Mouse (Mus musculus) frontal cortex, postnatal 36 days (tissue): Measurements from ENCODE around the gene Camta1.

Experiments
- DNase-seq, 2 experiments: peaks; one replicate each; pipeline ENCODE4 v3.0.0; 2022; ENCODE audit warnings: low spot score in 2 of 2

Camta1 gene

DNA sequence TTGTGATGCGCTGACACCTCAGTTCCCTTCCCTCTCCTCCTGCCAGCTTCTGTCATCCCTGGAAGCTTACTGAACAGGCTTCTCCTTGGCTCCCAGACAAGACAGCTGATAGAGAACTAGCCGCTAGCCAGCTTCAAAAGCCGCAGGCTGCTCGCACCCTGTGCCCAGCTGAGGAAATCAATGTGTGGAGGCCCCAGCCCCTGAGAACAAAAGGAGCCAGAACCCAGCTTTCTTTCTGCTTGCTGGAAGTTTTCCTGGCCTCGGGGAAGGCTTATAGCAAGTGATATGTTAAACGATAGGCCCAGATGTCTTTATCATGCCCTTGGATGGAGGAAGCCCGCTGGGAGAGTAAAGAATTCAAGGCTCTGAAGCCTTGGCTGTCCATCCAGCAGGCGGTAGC lies 411.7 kb downstream of the Camta1 start:
- no peak for DNase-seq

DNA sequence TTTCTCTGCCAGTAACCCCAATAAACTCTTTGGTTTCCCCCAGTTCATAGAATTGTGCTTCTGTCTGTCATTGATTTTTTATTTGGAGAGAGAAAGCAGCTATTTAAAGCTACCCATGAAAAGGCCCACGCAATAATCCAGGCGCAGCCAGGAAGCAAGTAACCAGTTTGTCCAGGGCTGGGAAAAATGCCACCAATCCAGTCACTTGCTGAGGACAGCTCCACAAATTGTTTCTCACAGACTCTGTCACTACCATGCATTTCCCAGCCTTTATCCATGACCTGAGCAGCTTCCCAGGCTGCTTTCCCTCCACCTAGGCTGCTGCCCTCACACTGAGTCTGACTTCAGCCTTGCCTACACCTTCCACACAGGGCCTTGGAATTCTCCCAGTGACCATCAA lies 413.3 kb downstream of the Camta1 start:
- peak in 1 of 2 experiments; percentile 59 for DNase-seq

DNA sequence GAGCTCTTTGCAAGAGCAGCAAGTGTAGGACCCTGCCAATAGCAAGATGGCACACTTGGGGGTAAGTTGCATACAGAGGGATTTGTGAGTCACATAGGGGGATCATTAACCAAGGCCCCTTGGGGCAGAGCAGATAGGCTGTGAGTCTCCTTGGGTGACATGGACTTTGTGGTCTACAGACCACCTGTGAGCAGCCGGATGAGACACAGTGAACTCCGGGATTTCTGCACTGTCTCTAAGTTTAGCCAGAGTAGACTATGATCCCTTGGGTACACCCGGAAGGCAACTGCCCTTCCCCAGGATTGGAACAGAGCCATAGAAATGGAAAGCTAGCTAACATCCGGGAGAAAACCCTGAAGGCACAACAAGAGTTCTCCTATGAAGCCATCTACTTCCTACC lies 417.0 kb downstream of the Camta1 start:
- no peak for DNase-seq

DNA sequence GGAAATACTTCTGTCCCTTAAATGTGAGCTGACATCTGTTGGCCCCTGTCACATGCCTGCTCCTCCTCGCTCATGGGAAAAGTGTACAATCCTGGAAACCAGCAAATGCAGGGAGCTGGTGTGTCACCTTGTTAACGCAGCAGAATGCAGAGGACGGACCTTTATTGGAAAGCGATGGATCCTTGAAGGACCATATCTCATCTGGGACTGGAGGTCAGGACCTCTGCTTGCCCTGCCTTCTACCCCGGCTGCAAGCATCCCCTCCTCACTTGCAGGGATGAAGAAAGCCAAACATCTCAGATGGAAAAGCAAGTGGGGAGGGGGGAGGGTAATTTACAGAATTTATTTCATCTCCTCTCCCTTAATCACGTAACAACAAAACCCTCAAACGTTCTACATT lies 423.1 kb downstream of the Camta1 start:
- no peak for DNase-seq

DNA sequence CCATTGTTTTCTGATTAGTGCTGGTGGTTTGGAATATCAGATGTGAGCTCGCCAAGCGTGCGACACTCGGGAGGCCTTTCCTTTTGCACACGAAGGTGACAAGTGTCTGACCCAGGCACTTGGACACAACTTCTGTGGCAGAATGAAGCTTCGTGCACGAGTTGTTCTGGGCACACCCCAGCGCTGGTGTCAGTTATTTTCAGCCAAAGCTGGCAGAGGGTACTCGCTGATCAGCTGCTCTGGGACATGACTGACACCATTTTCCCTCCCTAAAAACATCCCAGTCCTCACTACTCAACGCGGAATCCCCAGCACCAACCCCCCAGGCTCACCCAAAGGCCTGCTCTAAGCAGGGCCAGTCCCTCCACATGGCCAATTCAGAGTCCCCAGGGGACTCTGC lies 423.8 kb downstream of the Camta1 start:
- DNase-seq = no peak

DNA sequence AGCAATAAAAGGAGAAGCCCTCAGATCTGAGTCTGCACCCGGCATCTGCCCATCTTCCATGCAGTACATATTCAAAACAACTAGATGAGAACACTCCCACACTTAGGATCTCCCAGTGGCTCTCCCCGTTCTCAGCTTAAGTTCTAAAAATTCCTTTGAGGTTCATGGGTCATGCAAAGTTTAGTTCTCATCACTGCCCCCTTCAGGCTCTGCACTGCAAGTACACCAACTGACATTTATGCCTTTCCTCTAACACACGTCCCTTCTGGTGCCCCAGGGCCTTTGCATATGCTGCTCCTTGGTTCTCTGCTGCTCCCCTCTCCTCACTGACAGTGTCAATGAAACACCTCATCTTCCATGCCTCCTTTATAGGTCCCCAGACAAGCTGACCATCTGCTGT lies 436.5 kb downstream of the Camta1 start:
- no peak for DNase-seq

DNA sequence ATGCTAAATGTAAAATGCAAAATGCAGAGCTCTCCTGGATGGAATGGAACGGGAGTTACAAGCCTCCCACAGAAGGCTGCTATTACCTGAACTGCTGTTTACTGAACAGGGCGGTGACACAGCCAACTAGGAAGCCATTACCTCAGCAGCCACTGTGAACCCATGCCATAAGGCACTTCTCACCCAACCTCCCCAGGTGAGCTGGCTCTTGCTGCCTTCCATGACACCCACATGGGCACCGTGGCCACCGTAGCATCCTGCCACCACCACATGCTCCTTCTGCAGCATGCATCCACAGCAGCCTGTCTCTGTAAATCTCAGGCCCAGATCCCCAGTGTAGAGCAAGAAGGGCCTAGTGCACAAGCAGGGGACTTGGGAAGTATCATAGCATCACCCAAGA lies 438.8 kb downstream of the Camta1 start:
- DNase-seq = no peak

DNA sequence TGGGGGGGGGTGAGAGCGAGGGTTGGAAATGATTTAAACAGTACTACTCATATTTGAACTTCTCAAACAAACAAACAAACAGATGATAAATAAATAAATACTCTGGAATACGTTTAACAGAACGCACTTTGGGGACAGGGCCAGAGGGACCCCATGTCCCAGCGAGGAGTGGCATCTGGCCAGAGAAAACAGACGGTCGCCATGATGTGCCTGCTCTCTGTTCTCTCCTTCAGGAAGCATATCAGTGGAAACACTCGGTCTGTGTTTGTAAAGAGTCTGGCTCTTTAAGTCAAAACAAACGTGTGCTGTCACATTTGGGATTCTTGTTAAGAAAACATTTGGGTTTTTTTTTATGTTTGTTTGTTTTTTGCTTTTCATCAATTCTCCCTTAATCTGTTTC lies 439.3 kb downstream of the Camta1 start:
- DNase-seq = no peak

DNA sequence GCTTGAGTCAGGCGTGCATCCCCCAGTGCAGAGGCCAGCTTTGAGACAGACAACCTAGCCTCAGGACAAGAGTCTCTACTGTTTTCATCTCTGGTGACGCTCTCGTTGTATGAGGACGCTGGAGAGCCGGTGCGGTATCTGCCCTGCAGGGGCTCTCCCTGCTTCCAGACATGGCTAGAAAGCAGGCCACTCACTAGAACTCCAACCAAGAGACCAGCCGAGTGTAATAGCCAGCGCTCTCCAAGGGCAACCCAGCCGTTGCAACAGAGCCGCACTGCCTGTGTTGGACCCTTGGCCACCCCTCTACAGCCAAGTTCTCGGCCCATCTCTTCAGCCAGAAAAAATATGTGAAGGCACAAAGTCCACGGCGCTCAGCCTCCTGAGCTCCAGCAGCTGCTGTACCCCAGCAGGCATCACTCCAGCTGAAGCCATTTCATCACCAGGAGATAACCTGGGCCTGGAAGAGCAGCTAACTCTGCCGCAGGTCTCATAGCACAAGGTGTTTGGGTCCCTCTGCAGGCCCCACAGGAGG lies 443.3 kb downstream of the Camta1 start:
- no peak for DNase-seq

DNA sequence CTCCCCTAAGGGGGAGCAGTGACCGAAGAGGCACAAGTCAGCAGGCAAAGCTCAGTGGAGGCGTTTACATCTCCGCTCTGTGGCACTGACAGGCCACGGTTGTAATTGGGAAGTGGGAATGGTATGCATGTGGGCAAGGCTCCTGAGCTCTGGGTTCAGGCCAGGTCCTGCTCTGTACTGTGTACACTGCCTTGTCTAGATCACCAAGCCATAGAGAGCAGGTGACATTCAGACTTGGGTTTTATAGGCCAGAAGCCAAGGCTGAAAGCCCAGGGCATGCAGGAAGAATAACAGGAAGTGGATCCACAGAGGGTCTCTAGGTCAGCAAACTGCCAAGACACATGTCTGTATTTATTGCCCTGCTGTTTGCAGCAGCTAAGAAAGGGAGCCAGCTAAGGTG lies 445.9 kb downstream of the Camta1 start:
- DNase-seq = no peak

DNA sequence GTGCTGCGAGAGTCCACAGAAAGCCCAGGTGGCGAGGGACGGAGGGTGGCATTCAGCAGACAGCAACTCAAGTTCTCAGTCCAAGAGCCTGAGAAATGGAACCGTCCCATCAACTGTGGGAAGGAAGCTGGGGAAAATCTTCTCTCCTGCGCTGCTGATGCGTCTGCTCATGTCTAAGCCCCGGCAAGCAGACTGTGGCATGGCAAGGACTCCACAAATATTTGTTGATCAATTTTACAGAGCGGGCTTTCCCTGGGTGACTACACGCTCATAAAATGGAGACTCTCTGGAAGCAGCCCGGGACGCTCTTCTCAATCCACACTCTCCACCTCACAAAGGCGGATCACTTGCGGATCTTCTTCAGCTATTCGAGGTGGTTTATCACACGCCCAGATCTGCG lies 446.3 kb downstream of the Camta1 start:
- DNase-seq = no peak

DNA sequence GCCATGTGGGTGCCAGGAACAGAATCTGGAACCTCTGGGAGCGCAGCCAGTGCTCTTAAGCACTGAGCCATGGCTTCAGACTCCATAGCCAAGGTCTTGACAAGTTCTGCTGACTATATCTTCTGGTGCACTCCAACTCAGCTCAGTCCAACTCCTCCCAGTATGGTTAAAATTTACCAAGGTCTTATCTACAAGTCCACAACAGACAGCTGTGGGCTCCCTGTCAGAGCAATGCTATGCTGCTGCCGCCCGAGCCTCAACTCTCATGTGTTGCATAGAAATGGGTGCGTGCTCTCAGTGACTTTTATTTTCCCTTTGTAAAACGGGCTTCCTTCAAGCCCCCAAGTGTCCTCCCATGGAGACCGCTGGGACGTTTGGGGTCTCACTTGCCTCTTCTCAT lies 446.7 kb downstream of the Camta1 start:
- DNase-seq = no peak

DNA sequence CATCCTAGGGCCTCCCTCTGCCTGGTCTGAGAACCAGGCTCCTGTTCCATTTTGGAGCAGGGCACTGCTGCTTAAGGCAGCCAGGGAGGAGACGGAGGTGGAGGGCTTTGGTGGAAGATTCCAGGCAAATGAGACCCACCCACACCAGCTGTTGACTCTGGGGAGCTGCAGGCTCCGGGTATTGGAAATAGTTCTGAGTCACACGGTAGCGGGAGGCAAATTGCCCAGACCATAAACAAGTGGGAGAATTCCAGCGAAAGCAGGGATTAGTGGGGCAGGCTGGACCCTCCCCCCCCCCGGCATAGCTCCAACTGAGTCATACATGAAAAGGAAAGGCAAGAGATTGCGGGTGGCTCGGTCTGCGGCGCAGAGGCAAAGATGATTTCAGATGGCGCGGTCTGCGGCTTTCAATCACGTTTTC lies 450.0 kb downstream of the Camta1 start:
- DNase-seq = peak; percentile 82 to 87

DNA sequence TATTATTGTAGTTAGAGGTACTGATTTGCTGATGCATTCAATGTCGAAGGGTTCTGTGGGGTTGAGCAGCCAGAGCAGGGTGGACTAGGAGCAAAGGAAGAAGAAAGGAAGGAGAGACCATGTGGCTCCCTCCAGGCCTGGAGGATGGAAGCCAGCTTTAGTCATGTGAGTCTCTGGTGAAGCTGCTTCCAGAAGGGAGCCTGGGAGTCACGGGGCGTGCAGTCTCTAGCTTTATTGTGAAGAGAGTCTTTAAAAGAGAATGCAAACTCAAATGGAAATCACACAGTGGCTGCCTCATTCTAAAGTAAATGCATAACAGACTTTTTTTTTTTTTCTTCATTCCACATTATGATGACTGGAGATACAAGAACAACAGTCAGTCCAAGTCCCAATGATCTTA lies 450.7 kb downstream of the Camta1 start:
- DNase-seq = peak in 1 of 2 experiments; percentile 41

DNA sequence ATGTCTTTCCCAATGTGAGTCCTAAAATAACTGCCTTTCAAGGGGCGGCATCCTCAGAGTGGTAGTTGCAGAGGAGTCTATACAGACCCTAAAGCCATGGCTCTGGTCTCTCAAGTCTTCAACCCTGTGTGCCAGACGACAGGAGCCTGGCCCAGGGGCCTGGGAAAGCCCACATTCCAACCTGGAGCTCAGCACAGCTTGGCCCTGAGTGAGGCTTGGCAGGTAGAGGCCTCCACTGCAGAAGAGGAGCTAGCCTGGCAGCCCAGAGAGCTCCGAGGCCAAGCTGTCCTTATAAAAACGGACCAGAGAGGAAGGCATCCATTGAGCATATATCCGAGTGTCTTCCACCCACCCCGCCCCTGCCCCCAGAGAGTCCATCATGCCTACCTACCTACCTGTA lies 452.4 kb downstream of the Camta1 start:
- no peak for DNase-seq

DNA sequence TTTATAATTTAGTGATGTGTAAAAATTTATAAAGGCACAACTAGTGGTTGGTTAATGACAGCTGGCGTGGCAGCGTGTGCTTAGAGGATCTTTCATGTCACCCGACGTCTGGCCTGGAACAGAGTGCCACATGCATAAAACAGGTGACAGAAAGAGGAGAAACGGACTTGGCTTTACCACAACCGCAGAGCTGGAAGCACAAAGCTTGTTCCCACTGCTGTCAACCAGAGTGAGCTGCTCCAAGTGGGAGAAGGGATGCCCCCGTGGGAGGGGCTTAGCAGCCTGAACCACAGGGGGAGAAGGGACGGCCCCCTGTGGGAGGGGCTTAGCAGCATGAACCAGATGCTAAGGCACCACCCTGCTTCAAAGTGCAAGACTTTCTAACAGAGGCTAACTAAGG lies 452.9 kb downstream of the Camta1 start:
- DNase-seq = no peak

DNA sequence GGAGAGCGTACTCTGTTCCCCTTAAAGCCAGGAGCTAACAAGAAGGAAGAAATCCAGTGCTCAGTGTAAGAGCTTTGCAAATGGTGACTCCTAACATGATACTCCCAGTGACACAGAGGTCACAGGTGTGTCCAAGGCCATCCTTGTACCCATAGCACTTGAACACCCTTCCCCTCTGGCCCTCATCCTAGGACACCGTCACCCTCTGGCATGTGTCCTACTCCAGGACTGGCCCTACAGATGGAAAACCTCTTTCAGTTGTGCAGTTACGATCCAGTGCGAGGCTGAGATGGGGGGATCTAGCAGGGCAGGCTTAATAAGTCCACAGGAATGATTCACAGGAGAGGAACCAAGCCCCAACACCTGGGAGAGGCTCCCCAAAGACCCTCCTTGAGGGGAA lies 453.4 kb downstream of the Camta1 start:
- no peak for DNase-seq

DNA sequence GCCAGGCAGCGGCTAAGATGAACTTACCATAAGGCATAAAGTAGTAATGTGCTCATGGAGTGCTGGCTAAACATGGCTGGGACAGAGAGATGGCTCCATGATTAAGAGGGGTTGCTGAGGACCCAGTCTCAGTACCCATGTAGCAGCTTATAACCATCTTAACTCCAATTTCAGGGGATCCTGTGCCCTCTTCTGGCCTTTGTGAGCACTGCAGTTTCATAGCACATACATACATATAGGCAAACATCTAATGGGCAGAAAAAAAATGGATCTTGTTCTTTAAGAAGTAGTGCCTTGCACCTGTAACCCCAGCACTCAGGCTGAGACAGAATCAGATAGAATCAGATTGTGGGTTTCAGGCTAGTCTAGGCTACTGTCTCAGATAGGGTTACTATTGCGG lies 454.5 kb downstream of the Camta1 start:
- DNase-seq = no peak

DNA sequence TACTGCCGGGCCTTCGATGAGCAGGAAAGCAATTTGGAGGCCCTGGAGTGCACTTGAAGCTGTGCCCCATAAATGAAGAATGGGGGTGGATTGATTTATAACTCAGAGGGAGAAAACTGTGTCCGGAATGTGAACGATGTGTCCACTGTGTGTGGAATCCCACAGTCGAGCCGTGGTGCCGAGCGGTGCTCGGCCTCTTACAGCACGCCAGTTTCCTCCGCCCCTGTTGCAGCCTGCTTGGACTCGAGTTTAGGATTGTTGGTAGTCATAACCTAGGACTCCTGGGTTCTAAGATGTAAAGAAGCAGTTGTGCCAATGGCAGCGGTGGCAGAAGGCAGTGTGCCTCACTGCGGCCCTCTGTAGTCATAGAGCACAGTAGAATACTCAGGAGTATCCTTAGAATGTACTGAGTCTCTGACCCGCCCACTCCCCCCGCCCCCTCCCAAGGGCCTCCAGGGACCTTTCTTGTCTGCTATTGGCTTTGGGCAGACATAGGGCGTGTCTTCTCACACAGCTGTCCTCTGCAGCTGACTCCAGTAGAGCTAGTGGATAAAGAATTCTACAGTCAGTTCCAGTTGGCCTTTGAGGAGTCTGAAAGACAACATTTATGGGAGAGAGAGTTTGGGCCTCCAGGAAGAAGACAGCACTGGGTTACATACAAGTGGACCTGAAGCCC lies 457.0 kb downstream of the Camta1 start:
- DNase-seq = no peak

DNA sequence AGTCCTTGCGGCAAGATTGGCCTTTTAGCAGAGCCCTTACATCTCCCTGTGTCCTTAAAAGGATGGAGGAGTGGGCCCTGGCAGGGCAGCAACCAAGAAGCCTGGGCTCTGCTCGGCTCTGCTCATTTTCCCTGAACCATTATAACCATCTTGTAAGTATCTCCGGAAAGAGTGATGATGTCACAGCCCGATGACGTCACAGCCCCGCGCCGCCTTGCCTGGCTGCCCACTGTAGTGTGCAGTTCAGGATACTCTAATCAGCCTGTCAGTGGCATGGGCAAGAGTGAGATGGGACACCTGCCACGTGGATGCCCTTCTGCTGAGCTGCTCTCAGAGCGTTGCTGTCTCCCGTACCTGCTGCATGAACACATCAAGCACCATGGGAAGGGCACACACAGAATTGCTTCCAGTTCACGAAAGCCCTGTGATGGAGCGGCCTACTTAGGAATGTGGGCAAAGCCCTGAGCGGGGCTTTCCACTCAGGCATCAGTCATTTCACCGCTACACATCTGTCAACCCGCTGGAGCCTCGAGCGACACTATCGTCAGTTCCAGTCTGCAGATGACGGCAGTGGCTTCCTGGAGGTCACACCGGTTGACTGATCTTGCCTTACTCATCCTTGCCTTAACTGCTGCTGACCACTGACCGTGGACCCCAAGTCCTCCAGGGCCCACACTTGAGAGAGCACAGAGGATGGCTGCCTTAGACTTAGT lies 459.8 kb downstream of the Camta1 start:
- DNase-seq = no peak

DNA sequence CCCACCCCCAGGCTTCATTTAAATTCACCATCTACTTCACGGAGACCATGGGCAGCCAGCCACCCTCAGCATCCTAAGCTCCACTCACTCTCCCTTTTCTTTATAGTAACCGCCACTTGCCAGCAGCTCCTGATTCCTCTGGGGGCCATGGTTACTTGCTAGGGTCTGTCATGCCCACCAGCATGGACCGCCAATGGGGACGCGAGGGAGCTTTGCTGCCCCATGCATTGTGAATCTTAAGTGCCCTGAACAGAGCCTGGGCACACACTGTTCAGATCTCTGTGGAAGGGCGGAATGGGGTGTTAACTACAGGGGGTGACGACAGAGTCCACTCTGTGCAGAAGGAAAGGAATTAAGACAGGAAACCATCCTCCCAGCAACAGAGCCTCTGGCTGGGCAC lies 465.1 kb downstream of the Camta1 start:
- DNase-seq = no peak

DNA sequence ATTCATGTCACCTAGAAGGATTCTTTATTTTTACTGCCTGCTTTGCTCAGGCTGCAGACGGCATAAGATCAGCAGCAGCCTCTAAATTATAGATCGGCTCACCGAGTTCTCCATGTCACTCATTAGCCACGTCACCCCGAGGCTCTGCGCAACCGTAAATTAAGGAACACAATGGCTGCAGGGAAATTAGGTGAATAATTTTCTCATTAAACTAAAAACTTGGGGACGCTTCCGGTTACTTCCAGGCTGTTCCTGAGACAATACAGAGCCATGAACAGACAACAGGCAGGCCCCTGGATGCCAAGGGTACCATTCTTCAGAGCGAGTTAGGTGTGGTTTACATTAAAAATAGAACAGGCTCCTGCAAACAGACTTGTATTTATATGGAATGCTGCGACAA lies 472.3 kb downstream of the Camta1 start:
- DNase-seq = no peak

DNA sequence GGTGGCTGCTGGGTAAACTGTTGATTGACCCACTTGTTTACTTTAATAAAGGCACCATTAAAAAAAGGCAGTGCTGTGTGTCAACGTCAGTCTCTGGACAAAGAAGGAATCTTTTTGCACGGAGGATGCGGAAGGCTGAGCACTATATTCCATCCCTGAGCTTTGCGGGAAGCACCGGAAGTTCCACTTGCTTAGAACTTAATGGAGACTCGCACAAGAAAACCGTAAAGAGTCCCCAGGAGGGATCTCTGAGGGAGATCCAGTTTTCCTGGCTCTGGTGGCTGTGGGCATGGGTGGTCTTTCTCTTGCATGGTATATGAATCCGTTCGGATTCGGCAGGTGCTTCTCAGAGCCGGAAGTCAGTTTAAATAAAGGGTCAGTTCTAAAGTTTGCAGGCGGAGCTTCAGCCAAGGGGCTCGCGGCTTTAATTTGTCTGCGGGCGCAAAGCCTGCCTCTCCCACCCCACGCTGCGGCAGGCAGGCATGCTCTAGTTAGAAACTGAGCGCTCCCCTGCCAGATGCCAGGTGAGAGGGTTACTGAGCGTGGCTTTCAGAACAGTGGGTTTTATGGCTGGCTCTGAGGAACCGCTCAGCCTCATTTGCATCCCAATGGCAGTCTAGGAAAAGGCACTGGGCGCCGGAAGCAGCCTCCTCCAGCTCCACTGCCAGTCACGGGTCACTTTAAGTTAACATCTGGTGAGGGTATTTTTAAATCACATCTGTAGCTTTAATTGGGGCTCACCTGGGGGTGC lies 474.8 kb downstream of the Camta1 start:
- no peak for DNase-seq
